Mouse (Mus musculus): ENCODE data around the gene Fgf10. TPM values are rescaled to one million over a fixed set of nuclear protein-coding genes. Genes with fewer than 3 reads are reported as not detected.

Gene Fgf10
- polyA plus RNA-seq, 1 experiment from 2014 or later: 9.5 TPM

DNA sequence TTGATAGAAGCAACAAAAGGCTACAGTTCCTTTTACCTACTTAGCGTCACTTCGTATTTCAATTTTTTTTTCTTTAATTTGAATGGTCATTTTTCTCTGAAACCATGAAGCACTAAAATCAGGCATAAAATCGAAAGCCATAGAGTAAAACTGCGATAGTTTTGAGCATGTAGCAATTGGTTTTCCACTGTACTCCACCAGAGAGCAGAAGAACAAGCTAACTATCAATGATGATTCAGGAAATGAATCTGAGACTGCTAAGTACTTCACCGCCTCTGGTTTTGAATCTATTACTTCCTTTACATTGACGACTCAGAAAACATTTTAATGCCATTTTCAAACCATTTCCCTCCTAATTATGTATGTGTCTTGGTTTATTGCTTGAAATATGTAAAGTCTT is 150.2 kb downstream of the Fgf10 start:
- DNase-seq (ENCODE audit: low spot score) (no peak), ATAC-seq (no peak)
- H3K9ac ChIP-seq (replicated peaks; ENCODE audit: low read depth): no peak overlapping the region
- H3K4me3 ChIP-seq (ENCODE audit: low read depth, low read length): no peak overlapping the region
- TF ChIP-seq CTCF (IDR thresholded peaks at IDR 0.05): no peak
- TF ChIP-seq EP300 (IDR thresholded peaks at IDR 0.05): no peak
- 82% methylated on average over 6 of the region's 6 CpGs for WGBS
- no peaks in the 10 kb centered on the region for H3K9me3 ChIP-seq (ENCODE audit: low read length)
- H3K27ac ChIP-seq (ENCODE audit: low read length): no peak overlapping the region
- H3K36me3 ChIP-seq (ENCODE audit: insufficient read depth, low read length): no peaks in the 10 kb centered on the region
- no peaks in the 10 kb centered on the region for H3K27me3 ChIP-seq (replicated peaks; ENCODE audit: insufficient read depth, low read length)
- no peak overlapping the region for H3K4me2 ChIP-seq (replicated peaks; ENCODE audit: low read depth, low read length)
- no peaks in the 10 kb centered on the region for H3K4me1 ChIP-seq (ENCODE audit: insufficient read depth, low read depth, low read length)

DNA sequence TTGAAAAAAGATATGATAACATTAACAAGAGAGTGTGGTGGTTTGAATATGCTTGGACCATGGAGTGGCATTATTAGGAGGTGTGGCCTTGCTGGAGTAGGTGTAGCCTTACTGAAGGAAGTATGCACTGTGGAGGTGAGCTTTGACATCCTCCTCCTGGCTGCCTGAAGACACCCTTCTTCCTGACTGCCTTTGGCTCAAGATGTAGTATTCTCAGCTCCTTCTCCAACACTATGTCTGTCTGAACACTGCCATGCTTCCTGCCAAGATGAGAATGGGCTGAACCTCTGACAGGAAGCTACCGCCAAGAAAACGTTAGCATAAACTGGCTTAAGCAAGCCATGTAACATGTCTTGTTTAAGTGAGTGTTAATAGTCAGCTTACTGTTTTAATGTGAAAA is 153.5 kb downstream of the Fgf10 start:
- no peak for ATAC-seq

DNA sequence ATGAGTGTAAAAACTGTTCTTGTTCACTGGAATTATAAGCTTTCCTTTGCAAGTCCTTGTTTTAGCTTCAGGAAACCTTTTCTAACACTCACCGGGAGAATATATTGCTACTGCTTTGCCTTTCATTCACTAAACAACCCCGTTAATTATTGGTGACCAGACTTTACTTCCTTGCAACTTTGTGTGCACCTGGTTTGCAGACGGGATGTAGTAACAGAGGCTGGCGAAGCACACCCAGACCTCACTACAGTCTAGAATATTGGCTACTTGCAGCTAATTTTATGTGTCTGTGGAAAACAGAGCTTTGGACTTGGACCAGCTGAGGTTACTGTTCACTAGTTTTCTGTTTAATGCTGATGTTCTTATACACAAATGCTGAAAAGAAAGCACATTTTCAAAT is 155.5 kb downstream of the Fgf10 start:
- no peak for DNase-seq (ENCODE audit: low spot score)
- no peak for ATAC-seq
- TF ChIP-seq EP300 (IDR thresholded peaks at IDR 0.05): no peak
- no peak for TF ChIP-seq CTCF (IDR thresholded peaks at IDR 0.05)
- Histone ChIP-seq H3K27ac (ENCODE audit: low read length) (no peak overlapping the region), H3K27me3 (replicated peaks; ENCODE audit: insufficient read depth, low read length) (no peaks in the 10 kb centered on the region), H3K4me1 (ENCODE audit: insufficient read depth, low read depth, low read length) (no peaks in the 10 kb centered on the region), H3K4me3 (ENCODE audit: low read depth, low read length) (no peak overlapping the region), H3K9ac (replicated peaks; ENCODE audit: low read depth) (no peak overlapping the region), H3K4me2 (replicated peaks; ENCODE audit: low read depth, low read length) (no peak overlapping the region), H3K36me3 (ENCODE audit: insufficient read depth, low read length) (no peaks in the 10 kb centered on the region), H3K9me3 (ENCODE audit: low read length) (no peaks in the 10 kb centered on the region)
- WGBS: 78% methylated on average over 4 of the region's 4 CpGs

More for the DNA sequence above, 153.5 kb downstream of the Fgf10 start:
- no peaks in the 10 kb centered on the region for H3K27me3 ChIP-seq (replicated peaks; ENCODE audit: insufficient read depth, low read length)
- H3K9me3 ChIP-seq (ENCODE audit: low read length): no peaks in the 10 kb centered on the region
- no peak overlapping the region for H3K4me3 ChIP-seq (ENCODE audit: low read depth, low read length)
- H3K4me2 ChIP-seq (replicated peaks; ENCODE audit: low read depth, low read length): no peak overlapping the region
- H3K9ac ChIP-seq (replicated peaks; ENCODE audit: low read depth): no peak overlapping the region
- H3K36me3 ChIP-seq (ENCODE audit: insufficient read depth, low read length): no peaks in the 10 kb centered on the region
- 65% methylated on average over 2 of the region's 2 CpGs for WGBS
- no peak overlapping the region for H3K27ac ChIP-seq (ENCODE audit: low read length)
- TF ChIP-seq EP300 (IDR thresholded peaks at IDR 0.05): no peak
- no peak for TF ChIP-seq CTCF (IDR thresholded peaks at IDR 0.05)
- DNase-seq (ENCODE audit: low spot score): peak; percentile 5
- H3K4me1 ChIP-seq (ENCODE audit: insufficient read depth, low read depth, low read length): no peaks in the 10 kb centered on the region

DNA sequence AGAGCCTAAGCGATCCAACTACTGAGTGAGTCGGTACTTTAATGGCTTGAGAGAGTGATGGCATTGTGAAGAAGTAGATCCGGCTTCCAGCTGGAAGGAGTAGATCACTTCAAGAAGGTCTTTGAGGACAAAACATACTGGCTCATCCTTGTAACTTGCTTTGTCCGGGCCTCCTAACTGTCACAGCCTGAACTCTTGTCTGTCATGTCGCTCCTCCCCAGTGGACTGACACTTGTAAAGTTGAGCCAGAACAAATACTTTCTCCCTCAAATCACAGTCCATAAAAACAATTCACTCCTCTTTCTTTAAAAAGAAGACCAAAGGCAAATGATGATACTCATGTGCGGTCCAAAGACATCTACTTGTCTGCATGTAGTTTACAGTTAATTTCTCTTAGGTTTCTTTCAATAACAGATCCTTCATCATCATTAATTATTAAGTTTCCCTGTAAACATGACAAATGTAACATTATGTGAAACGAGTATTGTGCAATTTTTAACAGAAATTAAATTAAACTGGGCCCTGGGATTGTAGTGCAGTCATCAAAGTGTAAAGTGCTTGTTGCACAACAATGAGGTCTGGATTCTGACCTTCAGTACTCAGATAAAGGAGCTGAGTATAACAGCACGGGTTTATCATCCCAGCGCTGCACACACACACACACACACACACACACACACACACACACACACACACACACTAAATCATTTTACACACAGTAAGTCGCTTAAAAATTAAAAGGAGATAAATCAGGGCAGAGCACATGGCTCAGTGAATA is 159.2 kb downstream of the Fgf10 start:
- DNase-seq (ENCODE audit: low spot score) (peak; percentile 73), ATAC-seq (peak; percentile 74)
- H3K27me3 ChIP-seq (replicated peaks; ENCODE audit: insufficient read depth, low read length): no peaks in the 10 kb centered on the region
- H3K9ac ChIP-seq (replicated peaks; ENCODE audit: low read depth): no peak overlapping the region
- H3K36me3 ChIP-seq (ENCODE audit: insufficient read depth, low read length): no peaks in the 10 kb centered on the region
- TF ChIP-seq EP300 (IDR thresholded peaks at IDR 0.05) (peak; percentile 51; the same call in 1 of the 2 replicates), CTCF (IDR thresholded peaks at IDR 0.05) (no peak)
- no peak overlapping the region for H3K4me3 ChIP-seq (ENCODE audit: low read depth, low read length)
- 59% methylated on average over 10 of the region's 10 CpGs for WGBS
- no peaks in the 10 kb centered on the region for H3K9me3 ChIP-seq (ENCODE audit: low read length)
- H3K27ac ChIP-seq (ENCODE audit: low read length): no peak overlapping the region
- no peaks in the 10 kb centered on the region for H3K4me1 ChIP-seq (ENCODE audit: insufficient read depth, low read depth, low read length)
- no peak overlapping the region for H3K4me2 ChIP-seq (replicated peaks; ENCODE audit: low read depth, low read length)

DNA sequence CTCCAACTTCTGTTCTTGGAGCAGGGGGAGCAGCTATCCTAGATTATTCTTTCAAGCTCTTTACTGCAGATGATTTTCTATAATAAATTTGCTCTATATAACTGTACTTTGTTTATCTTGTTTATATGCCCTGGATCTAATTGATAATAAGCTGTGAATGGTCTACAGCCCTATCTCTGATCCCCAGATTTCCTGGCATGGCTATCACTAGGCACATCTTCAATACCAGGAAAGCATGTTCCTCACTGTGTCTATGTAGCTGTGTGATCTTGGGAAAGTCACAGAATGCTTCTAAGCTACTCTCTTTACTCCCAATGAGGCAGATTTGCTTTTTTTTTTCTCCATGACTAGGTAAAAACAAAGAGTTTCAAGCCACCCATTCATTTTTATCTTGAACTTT is 164.4 kb downstream of the Fgf10 start:
- no peaks in the 10 kb centered on the region for H3K36me3 ChIP-seq (ENCODE audit: insufficient read depth, low read length)
- no peak for DNase-seq (ENCODE audit: low spot score)
- no peak overlapping the region for H3K4me2 ChIP-seq (replicated peaks; ENCODE audit: low read depth, low read length)
- no peak overlapping the region for H3K4me3 ChIP-seq (ENCODE audit: low read depth, low read length)
- H3K27ac ChIP-seq (ENCODE audit: low read length): no peak overlapping the region
- no peaks in the 10 kb centered on the region for H3K9me3 ChIP-seq (ENCODE audit: low read length)
- TF ChIP-seq EP300 (IDR thresholded peaks at IDR 0.05) (no peak), CTCF (IDR thresholded peaks at IDR 0.05) (no peak)
- H3K9ac ChIP-seq (replicated peaks; ENCODE audit: low read depth): no peak overlapping the region
- no peak for ATAC-seq
- no peaks in the 10 kb centered on the region for H3K27me3 ChIP-seq (replicated peaks; ENCODE audit: insufficient read depth, low read length)
- no peaks in the 10 kb centered on the region for H3K4me1 ChIP-seq (ENCODE audit: insufficient read depth, low read depth, low read length)

DNA sequence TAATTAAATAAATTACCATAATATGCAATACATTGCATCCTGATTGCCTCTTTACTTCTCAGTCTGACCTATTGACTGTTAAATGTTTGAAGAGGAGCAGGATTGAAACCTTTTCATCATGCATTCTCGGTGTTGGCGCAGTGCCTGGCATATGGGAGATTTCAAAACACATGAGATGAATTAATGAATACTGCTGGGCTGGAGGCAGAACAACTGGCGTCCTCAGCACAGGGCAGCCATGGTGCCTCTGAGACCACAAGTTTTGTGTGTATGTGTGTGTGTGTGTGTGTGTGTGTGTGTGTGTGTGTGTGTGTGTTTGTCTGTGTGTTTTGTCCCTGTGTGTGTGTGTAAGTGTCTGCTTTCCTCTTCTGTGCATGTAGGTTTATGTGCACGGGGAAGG is 165.5 kb downstream of the Fgf10 start:
- Histone ChIP-seq H3K9ac (replicated peaks; ENCODE audit: low read depth) (no peak overlapping the region), H3K4me1 (ENCODE audit: insufficient read depth, low read depth, low read length) (no peaks in the 10 kb centered on the region), H3K4me2 (replicated peaks; ENCODE audit: low read depth, low read length) (no peak overlapping the region), H3K4me3 (ENCODE audit: low read depth, low read length) (no peak overlapping the region), H3K9me3 (ENCODE audit: low read length) (no peaks in the 10 kb centered on the region), H3K27me3 (replicated peaks; ENCODE audit: insufficient read depth, low read length) (no peaks in the 10 kb centered on the region), H3K27ac (ENCODE audit: low read length) (no peak overlapping the region), H3K36me3 (ENCODE audit: insufficient read depth, low read length) (no peaks in the 10 kb centered on the region)
- ATAC-seq (0 out of 2 replicates have a peak, but pooled peaks have one; percentile 28), DNase-seq (ENCODE audit: low spot score) (peak; percentile 41)
- TF ChIP-seq CTCF (IDR thresholded peaks at IDR 0.05): no peak
- no peak for TF ChIP-seq EP300 (IDR thresholded peaks at IDR 0.05)
- WGBS: 55% methylated on average over 4 of the region's 4 CpGs

Measured in lung, postnatal 0 days (tissue).